Mouse (Mus musculus) embryonic fibroblast, embryonic 13.5 days (primary cell): Measurements from ENCODE around the gene Arhgap9. TPM values are rescaled to one million over a fixed set of nuclear protein-coding genes. Genes with fewer than 3 reads are reported as not detected.

Experiments
- H3K27ac ChIP-seq: 2 replicates; pipeline ENCODE4 v1.5.1; 2012; ENCODE audit warnings: low read length, control low read depth, inconsistent platforms; ENCODE audit not compliant: insufficient read depth
- H3K4me1 ChIP-seq: 2 replicates; pipeline ENCODE4 v1.6.1; 2011; ENCODE audit warnings: low read length; ENCODE audit not compliant: control insufficient read depth, insufficient read depth
- H3K4me3 ChIP-seq: 2 replicates; pipeline ENCODE4 v1.5.1; 2011; ENCODE audit warnings: mild to moderate bottlenecking, control low read depth, low read length; ENCODE audit not compliant: insufficient read depth
- CTCF ChIP-seq: IDR thresholded peaks from 2 replicates; pipeline ENCODE4 v1.5.1; 2011; ENCODE audit warnings: mild to moderate bottlenecking, control low read depth, low read length, moderate library complexity, borderline replicate concordance; ENCODE audit not compliant: insufficient read depth
- POLR2A ChIP-seq: IDR thresholded peaks from 2 replicates; pipeline ENCODE4 v1.6.1; 2011; ENCODE audit warnings: low read depth, mild to moderate bottlenecking, control low read depth, low read length, moderate library complexity
- polyA plus RNA-seq: library from polyadenylated mRNA; stranded (reverse); fragments of >200 nt; gene quantifications from 2 replicates; pipeline ENCODE4 v1.2.4, GENCODE M21; 2011; ENCODE audit warnings: low read depth; ENCODE audit not compliant: missing spikeins, insufficient read length

The Arhgap9 gene
- polyA plus RNA-seq, 1 experiment, result 0.18 TPM

DNA sequence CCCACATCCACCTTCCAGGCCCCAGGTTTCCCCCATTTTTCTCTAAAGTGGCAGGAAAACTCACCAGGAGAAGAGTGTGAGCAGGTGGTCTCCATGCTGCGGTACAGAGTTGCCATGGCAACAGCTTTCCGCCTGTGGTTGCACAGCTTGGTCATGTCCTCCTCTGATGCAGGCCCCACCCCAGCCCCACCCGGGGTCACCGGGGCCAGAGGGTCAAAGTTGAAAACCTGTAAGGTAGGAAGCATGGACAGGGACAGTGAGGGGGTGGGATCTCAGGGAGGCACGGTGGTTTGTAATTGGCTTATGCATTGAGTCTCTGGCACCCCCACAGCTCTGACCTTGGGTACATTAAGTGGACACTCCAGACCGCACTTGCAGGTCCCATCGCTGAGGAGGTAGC lies 35.0 kb upstream of the Arhgap9 start:
- Histone ChIP-seq H3K4me1 (0 out of 2 replicates have a peak, but pooled peaks cover 8% of the 10 kb centered on the region), H3K27ac (peak overlapping the region; percentile 95; the same call in 1 of the 2 replicates), H3K4me3 (peak overlapping the region; percentile 55)
- TF ChIP-seq CTCF (no peak), POLR2A (no peak)

DNA sequence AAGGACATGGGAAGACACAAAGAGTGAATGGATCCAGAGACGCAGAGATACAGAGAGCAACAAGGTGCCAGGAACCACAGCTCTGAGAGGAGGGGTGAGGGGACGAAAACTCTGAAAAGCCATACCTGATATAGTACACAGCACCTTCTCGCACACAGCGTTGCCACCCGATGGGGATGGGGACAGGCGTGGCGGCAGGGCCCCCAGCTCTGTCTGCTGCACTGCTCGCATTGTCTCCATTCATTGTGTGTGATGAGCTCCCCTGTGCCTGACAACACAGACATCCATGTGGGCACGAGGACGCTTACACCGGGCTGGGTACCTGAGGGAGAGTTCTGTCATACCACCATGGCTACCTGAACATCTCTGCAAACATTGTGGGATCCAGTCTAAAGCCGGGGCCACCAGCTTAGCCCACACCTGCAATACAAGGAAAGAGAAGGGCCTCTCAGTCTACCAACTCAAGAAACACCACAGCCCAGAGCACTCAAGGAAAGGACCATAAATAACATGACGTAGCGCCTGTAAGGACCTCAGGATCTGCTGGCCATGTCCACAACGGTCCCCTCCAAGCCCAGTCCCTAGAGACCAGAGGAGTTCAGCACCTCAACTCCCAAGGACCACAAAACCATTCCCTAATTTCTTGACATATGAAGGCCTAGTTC lies 34.4 kb upstream of the Arhgap9 start:
- H3K4me3 ChIP-seq, result peak overlapping the region; percentile 55
- TF ChIP-seq POLR2A (no peak; the same call in none of the 2 replicates), CTCF (no peak)
- 0 out of 2 replicates have a peak, but pooled peaks cover 8% of the 10 kb centered on the region for H3K4me1 ChIP-seq

DNA sequence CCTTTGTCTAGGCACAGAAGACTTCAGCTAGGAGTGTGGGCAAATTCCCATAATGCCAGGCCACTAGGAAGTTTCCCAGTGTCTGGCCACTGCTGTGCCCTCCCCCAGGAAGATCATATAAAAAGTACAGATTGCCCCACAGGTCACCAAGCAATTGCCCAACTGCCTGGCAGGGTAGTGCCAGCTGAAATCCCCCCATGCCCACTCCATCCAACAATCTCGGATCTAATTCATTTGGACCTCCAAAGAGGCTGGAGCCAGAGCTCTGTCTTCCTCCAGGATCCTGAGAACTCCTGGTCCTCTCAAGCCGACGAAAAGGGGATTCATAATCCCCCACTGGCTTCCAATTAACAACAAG lies 33.8 kb upstream of the Arhgap9 start:
- Histone ChIP-seq H3K4me1 (0 out of 2 replicates have a peak, but pooled peaks cover 8% of the 10 kb centered on the region), H3K27ac (peak overlapping the region; percentile 95), H3K4me3 (peak overlapping the region; percentile 55)
- TF ChIP-seq CTCF (no peak), POLR2A (no peak)

More for the DNA sequence above, 34.4 kb upstream of the Arhgap9 start:
- peak overlapping the region; percentile 95 for H3K27ac ChIP-seq

DNA sequence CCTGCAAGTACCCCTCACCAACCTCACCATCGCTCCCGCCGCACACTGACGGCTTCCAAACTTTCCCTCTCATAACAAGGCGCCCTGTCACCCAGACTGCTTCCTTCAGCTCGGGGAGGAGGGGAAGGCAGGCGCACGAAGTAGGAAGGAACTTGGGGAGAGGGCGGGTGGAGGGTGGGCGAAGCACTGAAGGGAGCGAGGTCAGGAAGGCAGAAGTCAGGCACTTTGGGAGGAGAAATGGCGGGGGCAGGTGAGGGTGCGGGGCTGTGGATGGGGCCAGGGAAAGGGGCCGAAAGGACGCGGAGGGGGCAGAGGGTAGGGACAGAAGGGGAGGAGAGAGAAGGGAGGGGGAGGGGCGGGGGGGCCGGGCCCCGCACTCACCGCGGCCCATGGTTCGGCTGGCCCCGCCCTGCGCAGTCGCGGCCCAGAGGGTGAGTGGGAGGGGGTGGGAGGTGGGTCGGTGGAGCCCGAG lies 33.4 kb upstream of the Arhgap9 start:
- Histone ChIP-seq H3K4me1 (0 out of 2 replicates have a peak, but pooled peaks cover 8% of the 10 kb centered on the region), H3K4me3 (peak overlapping the region; percentile 55), H3K27ac (peak overlapping the region; percentile 95)
- no peak for TF ChIP-seq CTCF
- peak; percentile 60; the same call in 1 of the 2 replicates for TF ChIP-seq POLR2A

DNA sequence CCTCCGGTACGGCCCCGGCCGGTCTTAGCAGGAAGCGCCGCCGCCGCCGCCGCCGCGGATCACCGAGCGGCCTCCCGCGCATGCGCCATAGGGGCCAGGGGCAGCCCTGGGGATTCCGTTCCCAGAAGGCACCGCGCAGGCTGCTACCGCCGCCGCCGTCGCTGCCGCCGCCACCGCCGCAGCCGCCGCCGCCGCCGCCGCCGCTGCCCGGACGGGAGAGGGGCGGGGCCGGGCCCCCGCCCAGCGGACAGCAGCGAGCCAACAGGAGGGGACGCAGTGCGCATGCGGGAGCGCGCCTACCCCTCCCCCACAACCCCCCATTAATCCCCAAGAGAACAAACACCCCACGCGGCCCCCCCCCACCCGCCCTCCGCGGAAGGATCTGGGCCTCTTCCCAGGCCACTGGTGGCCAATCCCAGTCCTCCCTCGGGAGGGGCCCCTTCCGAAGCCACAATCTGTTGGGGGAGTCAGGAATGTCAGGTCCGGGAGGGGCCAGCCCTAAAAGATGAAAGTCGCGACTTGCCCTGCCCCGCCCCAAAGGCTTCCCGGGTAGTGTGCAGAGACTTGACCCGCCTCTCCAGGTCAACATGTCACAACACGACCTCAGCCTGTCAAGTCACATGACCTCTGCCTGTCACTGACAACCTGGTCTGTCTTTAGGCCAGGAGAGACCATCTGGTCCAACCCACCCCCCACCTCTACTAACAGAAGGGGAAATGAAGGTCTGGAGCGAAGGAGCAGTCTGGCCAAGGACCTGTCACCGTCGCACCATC lies 32.8 kb upstream of the Arhgap9 start, which contains the start of gene Mbd6:
TSS of gene Mbd6 (minus strand) at position 219 of the 773 bp plus-strand sequence.
- H3K4me3 ChIP-seq, result peak within 1 kb of the TSS; percentile 55
- peak within 1 kb of the TSS; percentile 100 for H3K27ac ChIP-seq
- no peak for TF ChIP-seq CTCF
- peak; percentile 78 for TF ChIP-seq POLR2A
- peaks cover 10% of the 10 kb centered on the region; the same call in 1 of the 2 replicates for H3K4me1 ChIP-seq

DNA sequence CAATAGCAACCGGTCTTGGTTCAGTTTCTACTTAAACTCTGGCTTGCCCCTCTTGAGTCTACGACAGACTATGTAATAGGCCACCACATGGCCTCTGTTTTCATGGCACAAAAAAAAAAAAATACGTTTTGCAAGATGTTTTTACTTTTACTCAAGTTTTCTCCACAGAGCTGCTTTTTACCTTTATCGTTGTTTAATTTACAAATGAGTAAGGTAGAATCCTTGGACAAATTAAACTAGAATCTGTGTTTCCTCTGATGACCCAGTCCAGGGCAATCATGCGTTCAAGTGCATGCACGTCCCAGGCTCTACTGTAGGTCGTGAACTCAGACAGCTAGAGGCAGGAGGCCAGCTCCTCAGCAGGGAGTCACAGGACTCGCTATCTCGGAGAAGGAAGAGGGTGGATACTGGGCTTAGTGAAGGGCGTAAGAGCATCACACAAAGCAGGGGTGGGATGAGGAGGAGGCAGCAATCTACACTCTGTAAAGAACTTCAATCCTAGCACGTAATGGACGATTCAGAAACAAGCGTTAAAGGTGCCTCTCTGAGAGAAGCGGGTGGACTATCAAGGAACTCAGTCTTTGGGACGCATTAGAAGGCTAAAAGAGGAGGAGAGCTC lies 32.1 kb upstream of the Arhgap9 start:
- H3K4me1 ChIP-seq, result peaks cover 10% of the 10 kb centered on the region; the same call in 1 of the 2 replicates
- H3K27ac ChIP-seq, result peak overlapping the region; percentile 100
- peak overlapping the region; percentile 6 for H3K4me3 ChIP-seq
- TF ChIP-seq CTCF, result no peak
- TF ChIP-seq POLR2A, result peak; percentile 71

DNA sequence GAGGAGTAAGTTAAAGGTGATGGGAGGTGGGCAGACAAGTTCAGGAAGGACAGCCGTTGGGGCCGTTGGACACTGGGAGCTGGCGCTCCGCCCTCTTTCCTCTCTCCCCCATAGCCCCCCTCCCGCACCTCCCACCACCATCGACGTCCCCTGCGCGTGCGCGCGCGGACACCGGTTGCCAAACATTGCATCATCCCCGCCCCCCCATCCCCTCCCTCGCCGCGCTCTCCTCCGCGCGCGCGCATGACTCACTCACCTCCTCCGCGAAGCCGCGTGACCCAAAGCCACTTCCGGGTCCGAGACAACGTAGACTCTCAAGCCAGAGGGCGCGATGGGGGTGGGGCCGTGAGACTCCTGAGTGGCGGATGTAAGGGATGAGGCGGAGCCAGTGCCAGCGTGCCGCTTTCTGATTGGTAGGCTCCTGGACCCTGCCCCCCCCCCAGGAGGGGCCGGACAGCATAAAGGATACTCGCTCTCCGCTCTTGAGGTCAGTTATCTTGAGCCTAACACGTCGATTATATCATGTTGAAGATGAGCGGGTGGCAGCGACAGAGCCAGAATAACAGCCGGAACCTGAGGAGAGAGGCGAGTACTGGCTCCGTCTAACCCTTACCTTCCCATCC lies 31.3 kb upstream of the Arhgap9 start:
- H3K4me3 ChIP-seq, result peak overlapping the region; percentile 80
- peaks cover 10% of the 10 kb centered on the region; the same call in 1 of the 2 replicates for H3K4me1 ChIP-seq
- TF ChIP-seq POLR2A, result peak; percentile 100
- no peak for TF ChIP-seq CTCF
- peak overlapping the region; percentile 100 for H3K27ac ChIP-seq

DNA sequence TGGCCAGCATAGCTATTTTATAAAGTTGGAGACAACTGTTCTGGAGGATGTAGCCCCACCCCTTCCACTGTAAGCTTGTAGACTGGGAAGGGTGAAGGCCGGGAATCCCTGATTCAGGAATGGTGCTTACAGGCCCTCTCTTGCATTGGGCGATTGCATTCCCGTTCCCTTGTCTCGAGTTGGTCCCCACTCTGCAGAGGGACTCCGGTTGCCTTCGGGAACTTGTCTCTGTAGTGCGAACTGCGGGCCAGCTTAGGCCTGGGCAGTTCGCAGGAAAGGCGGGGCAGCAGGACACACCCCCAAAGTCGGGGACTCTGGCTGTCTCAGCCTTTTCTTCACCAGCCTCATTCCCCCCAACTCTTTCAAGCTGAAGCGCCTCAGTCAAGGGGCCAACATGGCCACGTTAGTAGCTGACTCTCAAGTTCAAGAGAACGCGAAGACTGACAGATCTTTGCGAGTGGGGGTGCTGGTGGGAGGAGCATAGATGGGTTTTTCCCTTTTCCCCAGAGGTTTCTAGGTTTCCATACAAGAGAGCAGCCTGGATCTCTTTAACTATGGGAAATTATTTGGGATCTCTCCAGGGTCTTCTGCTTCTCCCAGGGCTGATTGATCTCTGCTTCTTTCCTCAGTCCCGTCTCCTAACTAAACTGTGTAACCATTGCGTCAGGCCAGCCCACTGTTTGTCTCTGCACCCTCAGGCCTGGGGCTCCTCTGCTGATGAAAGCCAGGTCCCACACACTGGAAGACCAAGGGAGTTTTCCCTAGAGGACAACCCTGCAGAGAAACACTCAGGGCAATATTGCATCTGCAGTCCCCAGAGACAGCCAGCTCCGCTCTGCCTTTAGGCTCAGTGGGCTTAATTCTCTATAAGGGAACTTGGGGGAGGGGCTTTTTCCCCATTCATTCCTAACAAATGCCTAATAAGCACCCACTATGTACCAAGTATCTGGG lies 30.6 kb upstream of the Arhgap9 start:
- Histone ChIP-seq H3K4me1 (peaks cover 10% of the 10 kb centered on the region; the same call in 1 of the 2 replicates), H3K27ac (peak overlapping the region; percentile 94), H3K4me3 (peak overlapping the region; percentile 80)
- TF ChIP-seq POLR2A (no peak; the same call in none of the 2 replicates), CTCF (no peak)
